Mouse (Mus musculus) spleen, postnatal 10 days (tissue): Measurements from ENCODE around the gene Myo10.
"Not testable (repeated sequence)": the region's sequence is repeated elsewhere in the genome, so short reads cannot be mapped to it uniquely, and the experiment has no call there.

Source experiments
- DNase-seq, 2 experiments: peaks; one replicate each; pipeline ENCODE4 v3.0.0; 2021 to 2022; ENCODE audit warnings: low spot score in 2 of 2

Myo10 gene

GRCm38 (mm10) chr15:25690746-25691105, 68.4 kb downstream of the Myo10 start:
- no peak for DNase-seq

- DNase-seq, result no peak
These were observed 70.1 kb downstream of the Myo10 start for GRCm38 (mm10) chr15:25692254-25692950.

- no peak for DNase-seq
These were observed 71.4 kb downstream of the Myo10 start for GRCm38 (mm10) chr15:25693708-25694107.

- no peak for DNase-seq
These were observed 72.4 kb downstream of the Myo10 start for GRCm38 (mm10) chr15:25694749-25695148.

GRCm38 (mm10) chr15:25695253-25695652, 72.9 kb downstream of the Myo10 start:
- DNase-seq, result no peak

GRCm38 (mm10) chr15:25695883-25696282, 73.6 kb downstream of the Myo10 start:
- DNase-seq, result no peak

GRCm38 (mm10) chr15:25696660-25697059, 74.3 kb downstream of the Myo10 start:
- DNase-seq, result no peak

- DNase-seq, result no peak
These were observed 76.8 kb downstream of the Myo10 start for GRCm38 (mm10) chr15:25699032-25699557.

GRCm38 (mm10) chr15:25702602-25703001, 80.3 kb downstream of the Myo10 start:
- DNase-seq, result no peak

- no peak for DNase-seq
These were observed 82.7 kb downstream of the Myo10 start for GRCm38 (mm10) chr15:25704809-25705585.

DNA sequence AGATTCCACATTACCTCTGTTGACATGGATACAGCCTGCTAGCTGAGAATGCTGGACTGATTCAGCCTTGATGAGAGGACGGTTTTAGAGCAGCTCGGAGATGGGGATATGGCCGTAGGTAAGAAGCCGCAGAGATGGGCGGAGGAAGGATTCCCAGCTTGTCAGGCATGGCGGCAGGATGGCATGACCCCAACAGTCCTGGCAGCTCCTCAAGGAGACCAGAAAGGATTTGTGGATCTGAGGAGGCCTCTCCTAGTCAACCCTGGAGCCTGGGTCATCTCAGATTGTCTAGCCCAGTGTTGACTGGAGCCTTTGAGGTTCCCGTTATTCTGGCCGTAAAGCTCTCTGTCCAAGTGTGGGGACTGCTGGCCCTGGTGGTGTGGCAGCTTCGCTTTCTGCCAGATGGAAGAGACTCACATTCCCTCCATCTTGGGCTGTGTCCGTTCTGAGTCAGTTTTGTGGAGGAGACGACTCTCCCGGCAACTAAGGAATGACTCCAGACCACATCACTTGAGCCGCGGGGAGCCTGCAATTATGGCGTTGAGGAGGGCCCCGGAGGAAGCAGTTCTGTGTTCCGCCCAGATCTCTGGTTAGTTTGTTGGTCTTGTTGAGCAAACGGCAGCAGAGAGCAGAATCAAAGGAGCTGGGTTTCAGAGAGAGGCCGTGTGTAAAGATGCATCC, 84.7 kb downstream of the Myo10 start:
- DNase-seq, result no peak

GRCm38 (mm10) chr15:25707891-25708290, 85.6 kb downstream of the Myo10 start:
- DNase-seq, result no peak

DNA sequence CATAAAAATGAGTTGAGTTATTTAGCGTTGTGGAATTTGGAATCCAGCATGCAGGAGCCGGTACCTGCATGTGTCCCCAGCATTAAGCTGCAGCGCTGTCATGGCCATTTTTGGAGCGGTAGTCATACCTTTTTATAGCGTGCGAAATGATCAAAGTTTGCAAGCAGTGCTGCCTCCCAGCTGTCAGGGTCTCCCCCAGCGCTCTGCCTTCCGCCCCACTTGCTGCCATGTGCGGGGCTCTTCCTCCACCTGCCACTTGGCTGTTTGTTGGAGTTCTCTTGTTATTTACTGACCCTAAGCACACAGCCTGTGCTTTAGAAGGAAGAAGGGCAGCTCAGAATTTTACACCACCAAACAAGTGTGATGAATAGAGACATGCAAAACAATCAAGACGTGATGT, 88.6 kb downstream of the Myo10 start:
- DNase-seq, result no peak

- DNase-seq, result no peak
These were observed 90.6 kb downstream of the Myo10 start for GRCm38 (mm10) chr15:25712877-25713276.

DNA sequence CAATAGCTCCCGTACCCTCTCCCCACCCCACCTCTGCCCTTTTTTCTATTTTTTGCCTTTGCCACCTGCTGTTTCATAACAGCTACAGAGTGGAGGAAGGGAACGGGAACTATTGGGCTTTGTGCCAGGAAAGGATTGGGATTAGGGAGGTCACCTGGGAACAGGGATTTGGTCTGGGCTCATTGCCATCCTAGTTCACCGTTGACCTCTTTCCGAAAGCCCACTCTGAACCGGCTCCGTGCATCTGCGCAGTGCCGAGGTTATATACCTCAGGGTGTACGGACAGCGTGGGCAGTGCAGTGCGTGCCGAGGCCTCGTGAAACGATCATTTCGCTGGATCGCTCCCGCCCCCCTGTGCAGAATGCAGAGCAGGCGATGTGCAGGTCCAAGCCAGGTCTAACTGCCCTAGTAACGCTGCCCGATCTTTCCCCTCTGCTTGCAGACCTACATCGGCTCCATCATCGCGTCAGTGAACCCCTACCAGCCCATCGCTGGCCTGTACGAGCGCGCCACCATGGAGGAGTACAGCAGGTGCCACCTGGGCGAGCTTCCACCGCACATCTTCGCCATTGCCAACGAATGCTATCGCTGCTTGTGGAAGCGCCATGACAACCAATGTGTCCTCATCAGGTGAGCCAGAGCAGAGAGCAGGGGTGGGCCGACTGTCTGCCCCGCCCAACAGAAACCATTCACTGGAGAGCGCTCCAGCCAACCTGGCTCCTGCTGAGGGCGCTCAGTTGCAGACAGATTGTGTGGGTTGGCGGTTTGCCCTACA, 91.4 kb downstream of the Myo10 start:
- DNase-seq, result no peak

GRCm38 (mm10) chr15:25715218-25715995, 93.1 kb downstream of the Myo10 start:
- no peak for DNase-seq

DNA sequence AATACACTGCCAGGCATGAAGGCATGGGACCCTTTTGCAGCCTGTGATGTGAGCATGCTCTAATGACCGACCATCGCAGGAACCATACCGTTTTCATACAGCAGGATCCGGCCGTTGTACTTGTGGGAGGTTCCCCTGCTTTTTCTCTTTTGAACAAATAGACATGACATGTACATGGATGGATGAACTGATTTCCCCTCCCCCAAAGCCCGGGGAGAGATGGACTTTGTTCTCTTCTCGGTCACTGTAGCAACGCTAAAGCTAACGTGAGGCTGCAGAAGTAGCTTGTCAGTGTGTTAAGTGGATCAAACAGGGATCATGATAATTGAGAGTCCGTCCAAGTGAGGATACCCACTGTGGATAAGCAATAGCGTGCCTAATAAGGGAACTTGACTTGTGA, 93.7 kb downstream of the Myo10 start:
- no peak for DNase-seq

DNA sequence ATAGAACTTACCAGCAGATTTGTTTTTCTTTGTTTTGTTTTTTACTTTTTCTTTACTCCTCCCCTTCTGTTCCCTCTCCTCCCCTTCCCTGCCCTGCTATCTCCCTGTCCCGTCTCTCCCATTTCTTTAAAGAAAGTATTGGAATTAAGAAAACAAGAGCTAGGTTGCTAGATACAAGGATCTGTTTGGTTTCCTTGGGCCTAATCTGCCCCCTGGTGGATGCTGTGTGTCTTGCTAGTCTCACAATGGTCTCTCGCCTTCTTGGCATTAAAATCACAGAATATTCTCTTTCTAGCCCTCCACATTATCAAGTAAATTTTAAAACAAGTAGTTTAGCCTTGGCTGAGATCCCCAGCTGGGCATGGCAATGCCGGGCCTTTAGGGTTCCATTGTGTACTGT, 94.7 kb downstream of the Myo10 start:
- DNase-seq, result peak; percentile 41 to 80

DNA sequence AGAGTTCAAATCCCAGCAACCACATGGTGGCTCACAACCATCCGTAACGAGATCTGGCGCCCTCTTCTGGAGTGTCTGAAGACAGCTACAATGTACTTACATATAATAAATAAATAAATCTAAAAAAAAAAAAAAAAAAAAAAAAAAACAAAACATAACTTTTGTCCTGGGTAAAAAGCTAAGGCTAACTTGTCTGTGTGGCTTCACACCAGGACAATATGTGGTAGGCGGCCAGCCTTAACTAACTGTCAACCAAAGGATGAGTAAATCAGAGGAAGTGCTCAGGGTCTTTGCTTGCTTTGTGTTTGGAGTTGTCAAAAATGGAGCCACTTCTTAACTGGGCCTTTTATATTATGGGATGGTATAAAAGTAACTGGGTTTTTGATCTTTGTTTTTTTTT, 95.8 kb downstream of the Myo10 start:
- not testable (repeated sequence) for DNase-seq

DNA sequence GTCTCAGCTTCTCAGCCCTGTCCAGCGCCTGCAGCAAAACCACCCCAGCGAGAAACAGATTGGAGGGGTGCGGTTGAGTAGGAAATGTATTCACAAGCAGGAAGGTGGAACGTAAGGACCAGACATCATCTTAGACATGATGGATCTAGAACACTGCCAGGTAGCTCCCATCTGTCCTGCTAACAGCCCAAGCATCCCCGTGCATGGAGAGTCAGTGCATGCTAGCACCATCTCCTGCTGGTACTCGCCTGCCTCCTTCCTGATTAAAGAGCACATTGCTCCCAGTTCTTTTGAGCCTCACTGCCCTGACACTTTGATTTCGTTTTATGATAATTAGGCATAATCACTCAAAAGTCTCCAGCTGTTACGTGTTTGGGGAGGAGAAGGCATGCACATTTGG, 96.9 kb downstream of the Myo10 start:
- no peak for DNase-seq

DNA sequence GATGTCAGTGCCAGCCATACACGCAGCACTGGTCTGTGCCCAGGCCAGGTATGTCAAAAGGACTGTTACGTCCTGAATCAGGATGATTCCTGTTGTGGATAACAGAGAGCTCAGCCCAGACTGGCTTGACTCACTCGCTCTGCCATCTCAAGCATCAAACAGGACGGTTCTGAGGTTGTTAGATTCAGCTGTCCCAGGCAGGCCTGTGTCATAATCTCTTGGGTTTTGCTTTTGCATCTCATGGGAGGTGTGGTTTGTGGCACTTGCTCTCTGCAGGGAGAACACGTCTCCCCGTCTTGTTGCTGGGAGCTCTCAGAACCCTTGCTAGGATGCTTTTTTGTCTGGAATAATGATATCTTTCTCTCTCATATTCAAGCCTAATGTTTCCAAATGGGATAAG, 97.9 kb downstream of the Myo10 start:
- DNase-seq, result no peak
